Mouse (Mus musculus) testis, postnatal 14 days (tissue): ENCODE measurements around the gene Mvp.

Experiments
- DNase-seq: peaks from one replicate; pipeline ENCODE4 v3.0.0; 2021; ENCODE audit warnings: low spot score

Gene Mvp

GRCm38 (mm10) chr7:126988816-126989215, 25.6 kb downstream of the Mvp start:
- DNase-seq, result no peak

GRCm38 (mm10) chr7:126986319-126986718, 28.1 kb downstream of the Mvp start:
- DNase-seq, result no peak

- no peak for DNase-seq
These were observed 29.6 kb downstream of the Mvp start for GRCm38 (mm10) chr7:126984667-126985444.

- DNase-seq, result no peak
These were observed 31.3 kb downstream of the Mvp start for GRCm38 (mm10) chr7:126983113-126983512.

- DNase-seq, result no peak
These were observed 32.4 kb downstream of the Mvp start for GRCm38 (mm10) chr7:126982054-126982453.

- no peak for DNase-seq
These were observed 32.8 kb downstream of the Mvp start for GRCm38 (mm10) chr7:126981601-126982000.

- DNase-seq, result no peak
These were observed 35.6 kb downstream of the Mvp start for GRCm38 (mm10) chr7:126978841-126979240.

- DNase-seq, result no peak
These were observed 37.5 kb downstream of the Mvp start for GRCm38 (mm10) chr7:126976878-126977459.

- peak; percentile 93 for DNase-seq
These were observed 38.2 kb downstream of the Mvp start, which contains the start of gene Cdiptos for GRCm38 (mm10) chr7:126975950-126976866. TSS of gene Cdiptos (minus strand) at chr7:126976098.

- DNase-seq, result no peak
These were observed 38.7 kb downstream of the Mvp start, which contains the start of gene Cdipt for GRCm38 (mm10) chr7:126975893-126975949. TSS of gene Cdipt (plus strand) at chr7:126975914.

GRCm38 (mm10) chr7:126975493-126975892, 38.9 kb downstream of the Mvp start:
- peak; percentile 43 for DNase-seq

GRCm38 (mm10) chr7:126967361-126967760, 47.1 kb downstream of the Mvp start:
- no peak for DNase-seq

- DNase-seq, result no peak
These were observed 48.9 kb downstream of the Mvp start for GRCm38 (mm10) chr7:126965568-126965967.

- no peak for DNase-seq
These were observed 50.7 kb downstream of the Mvp start for GRCm38 (mm10) chr7:126963548-126964286.

GRCm38 (mm10) chr7:126961965-126962364, 52.5 kb downstream of the Mvp start:
- no peak for DNase-seq

GRCm38 (mm10) chr7:126961095-126961494, 53.3 kb downstream of the Mvp start:
- no peak for DNase-seq

GRCm38 (mm10) chr7:126959780-126960179, 54.6 kb downstream of the Mvp start:
- no peak for DNase-seq

- no peak for DNase-seq
These were observed 59.3 kb downstream of the Mvp start for GRCm38 (mm10) chr7:126955125-126955524.

GRCm38 (mm10) chr7:126952646-126953045, 61.8 kb downstream of the Mvp start:
- DNase-seq, result no peak

GRCm38 (mm10) chr7:126951741-126952140, 62.7 kb downstream of the Mvp start:
- no peak for DNase-seq

GRCm38 (mm10) chr7:126950647-126951615, 63.5 kb downstream of the Mvp start:
- DNase-seq, result no peak
